Mouse (Mus musculus): ENCODE data around the gene Mex3b. TPM values are rescaled to one million over a fixed set of nuclear protein-coding genes. Genes with fewer than 3 reads are reported as not detected.

The Mex3b gene
- polyA plus RNA-seq, 2 experiments, result 0.48 to 1.4 TPM

- no peak overlapping the region for H3K27ac ChIP-seq
- no peaks in the 10 kb centered on the region for H3K27me3 ChIP-seq (ENCODE audit: control insufficient read depth, insufficient read depth, low read length)
- H3K36me3 ChIP-seq (replicated peaks; ENCODE audit: control insufficient read depth, insufficient read depth, low read depth), result no peaks in the 10 kb centered on the region
- H3K4me1 ChIP-seq (replicated peaks; ENCODE audit: control insufficient read depth in 2 of 2, insufficient read depth in 2 of 2, low read length in 1 of 2), result no peaks in the 10 kb centered on the region; a peak in 1 of 4 replicates
- no peak overlapping the region for H3K9ac ChIP-seq (replicated peaks)
- H3K4me3 ChIP-seq (ENCODE audit: insufficient read depth in 1 of 2, low read depth in 2 of 2, low read length in 2 of 2), result no peak overlapping the region
- TF ChIP-seq EP300 (IDR thresholded peaks at IDR 0.05; ENCODE audit: low read depth) (no peak), CTCF (IDR thresholded peaks at IDR 0.05; ENCODE audit: low read depth) (no peak)
- DNase-seq (ENCODE audit: low read depth in 3 of 3, low spot score in 3 of 3) (no peak), ATAC-seq (ENCODE audit: insufficient read depth) (no peak)
- 38% methylated on average over 10 of the region's 10 CpGs for WGBS (ENCODE audit: insufficient replicate concordance)
- no peaks in the 10 kb centered on the region for H3K9me3 ChIP-seq (ENCODE audit: control insufficient read depth, low read length)
- no peak overlapping the region for H3K4me2 ChIP-seq (ENCODE audit: low read depth)
Observed at GRCm38 (mm10) chr7:82842222-82842920, 24.8 kb upstream of the Mex3b start.

DNA sequence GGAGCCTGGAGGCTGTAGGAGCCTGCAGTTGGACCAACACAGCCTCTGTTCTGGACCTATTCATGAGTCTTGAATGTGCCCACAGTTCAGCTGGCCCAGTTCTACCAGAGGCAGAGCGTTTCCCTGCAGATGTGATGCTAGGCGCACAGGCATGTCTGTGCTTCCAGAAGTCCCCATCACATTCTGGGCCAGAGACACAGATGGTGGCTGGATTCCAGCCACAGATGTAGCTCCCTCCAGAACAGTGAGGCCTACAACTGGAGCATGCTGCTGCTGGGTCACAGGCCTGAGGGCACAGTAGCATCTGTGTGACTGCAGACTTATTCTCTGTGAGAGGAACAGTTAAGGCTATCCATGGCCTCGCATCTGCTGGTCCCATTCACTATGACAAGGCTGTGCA lies 16.4 kb upstream of the Mex3b start:
- Histone ChIP-seq H3K9ac (replicated peaks) (no peak overlapping the region), H3K4me2 (ENCODE audit: low read depth) (no peak overlapping the region)
- TF ChIP-seq CTCF (IDR thresholded peaks at IDR 0.05; ENCODE audit: low read depth), result no peak
- no peak for TF ChIP-seq EP300 (IDR thresholded peaks at IDR 0.05; ENCODE audit: low read depth)

GRCm38 (mm10) chr7:82851670-82852069 lies 15.5 kb upstream of the Mex3b start:
- H3K4me3 ChIP-seq (ENCODE audit: insufficient read depth in 1 of 2, low read depth in 2 of 2, low read length in 2 of 2), result no peak overlapping the region
- H3K4me1 ChIP-seq (replicated peaks; ENCODE audit: control insufficient read depth in 2 of 2, insufficient read depth in 2 of 2, low read length in 1 of 2), result no peaks in the 10 kb centered on the region
- H3K27ac ChIP-seq, result no peak overlapping the region
- no peaks in the 10 kb centered on the region for H3K27me3 ChIP-seq (ENCODE audit: control insufficient read depth, insufficient read depth, low read length)
- ATAC-seq (ENCODE audit: insufficient read depth) (no peak), DNase-seq (ENCODE audit: low read depth in 3 of 3, low spot score in 3 of 3) (no peak)
- whole genome bisulfite sequencing (ENCODE audit: insufficient replicate concordance), result 42% methylated on average over 4 of the region's 4 CpGs
- no peaks in the 10 kb centered on the region for H3K36me3 ChIP-seq (replicated peaks; ENCODE audit: control insufficient read depth, insufficient read depth, low read depth)
- no peak overlapping the region for H3K9ac ChIP-seq (replicated peaks)
- no peaks in the 10 kb centered on the region for H3K9me3 ChIP-seq (ENCODE audit: control insufficient read depth, low read length)
- H3K4me2 ChIP-seq (ENCODE audit: low read depth), result no peak overlapping the region
- TF ChIP-seq CTCF (IDR thresholded peaks at IDR 0.05; ENCODE audit: low read depth), result no peak
- TF ChIP-seq EP300 (IDR thresholded peaks at IDR 0.05; ENCODE audit: low read depth), result no peak

More for the DNA sequence above, 16.4 kb upstream of the Mex3b start:
- Histone ChIP-seq H3K4me1 (replicated peaks; ENCODE audit: control insufficient read depth in 2 of 2, insufficient read depth in 2 of 2, low read length in 1 of 2) (no peaks in the 10 kb centered on the region), H3K36me3 (replicated peaks; ENCODE audit: control insufficient read depth, insufficient read depth, low read depth) (no peaks in the 10 kb centered on the region), H3K27ac (no peak overlapping the region), H3K9me3 (ENCODE audit: control insufficient read depth, low read length) (no peaks in the 10 kb centered on the region), H3K27me3 (ENCODE audit: control insufficient read depth, insufficient read depth, low read length) (no peaks in the 10 kb centered on the region), H3K4me3 (ENCODE audit: insufficient read depth in 1 of 2, low read depth in 2 of 2, low read length in 2 of 2) (no peak overlapping the region)
- WGBS (ENCODE audit: insufficient replicate concordance), result 63% methylated on average over 3 of the region's 3 CpGs
- no peak for DNase-seq (ENCODE audit: low read depth in 3 of 3, low spot score in 3 of 3)
- ATAC-seq (ENCODE audit: insufficient read depth), result no peak

- DNase-seq (ENCODE audit: low read depth in 3 of 3, low spot score in 3 of 3), result no peak
Observed at GRCm38 (mm10) chr7:82854195-82854766, 12.9 kb upstream of the Mex3b start.

GRCm38 (mm10) chr7:82858611-82859010 lies 8.5 kb upstream of the Mex3b start:
- DNase-seq (ENCODE audit: low read depth in 3 of 3, low spot score in 3 of 3) (no peak), ATAC-seq (ENCODE audit: insufficient read depth) (no peak)
- Histone ChIP-seq H3K4me2 (ENCODE audit: low read depth) (no peak overlapping the region), H3K27ac (no peak overlapping the region), H3K9me3 (ENCODE audit: control insufficient read depth, low read length) (no peaks in the 10 kb centered on the region), H3K27me3 (ENCODE audit: control insufficient read depth, insufficient read depth, low read length) (no peaks in the 10 kb centered on the region), H3K4me3 (ENCODE audit: insufficient read depth in 1 of 2, low read depth in 2 of 2, low read length in 2 of 2) (no peak overlapping the region), H3K4me1 (replicated peaks; ENCODE audit: control insufficient read depth in 2 of 2, insufficient read depth in 2 of 2, low read length in 1 of 2) (no peaks in the 10 kb centered on the region), H3K9ac (replicated peaks) (no peak overlapping the region), H3K36me3 (replicated peaks; ENCODE audit: control insufficient read depth, insufficient read depth, low read depth) (no peaks in the 10 kb centered on the region)
- WGBS (ENCODE audit: insufficient replicate concordance), result 23% methylated on average over 4 of the region's 4 CpGs
- TF ChIP-seq CTCF (IDR thresholded peaks at IDR 0.05; ENCODE audit: low read depth), result no peak
- TF ChIP-seq EP300 (IDR thresholded peaks at IDR 0.05; ENCODE audit: low read depth), result no peak

More at GRCm38 (mm10) chr7:82854195-82854766, 12.9 kb upstream of the Mex3b start:
- no peak overlapping the region for H3K27ac ChIP-seq
- no peak overlapping the region for H3K9ac ChIP-seq (replicated peaks)
- no peak overlapping the region for H3K4me3 ChIP-seq (ENCODE audit: insufficient read depth in 1 of 2, low read depth in 2 of 2, low read length in 2 of 2)
- H3K36me3 ChIP-seq (replicated peaks; ENCODE audit: control insufficient read depth, insufficient read depth, low read depth), result no peaks in the 10 kb centered on the region
- H3K4me2 ChIP-seq (ENCODE audit: low read depth), result no peak overlapping the region
- no peaks in the 10 kb centered on the region for H3K9me3 ChIP-seq (ENCODE audit: control insufficient read depth, low read length)
- no peak for TF ChIP-seq EP300 (IDR thresholded peaks at IDR 0.05; ENCODE audit: low read depth)
- TF ChIP-seq CTCF (IDR thresholded peaks at IDR 0.05; ENCODE audit: low read depth), result no peak
- no peaks in the 10 kb centered on the region for H3K4me1 ChIP-seq (replicated peaks; ENCODE audit: control insufficient read depth in 2 of 2, insufficient read depth in 2 of 2, low read length in 1 of 2)
- 52% methylated on average over 3 of the region's 3 CpGs for WGBS (ENCODE audit: insufficient replicate concordance)
- H3K27me3 ChIP-seq (ENCODE audit: control insufficient read depth, insufficient read depth, low read length), result no peaks in the 10 kb centered on the region
- no peak for ATAC-seq (ENCODE audit: insufficient read depth)

Data from liver, embryonic 14.5 days (tissue).